Mouse (Mus musculus) T-helper 1 cell (primary cell): ENCODE results near the gene Cxcl2.

Experiments used
- in situ Hi-C: fragments of 300-600 bp; cut with MboI, MseI; formaldehyde crosslinking; loops from one replicate; pipeline ENCODE4 v1.15.1; 2025; ENCODE audit warnings: high pct_unique_total_duplicates

The Cxcl2 gene

GRCm38 (mm10) chr5:90903339-90904020, at the start of gene Cxcl2:
TSS of gene Cxcl2 (plus strand) at chr5:90903871.
- in situ Hi-C loops, result no loop called here

GRCm38 (mm10) chr5:90855308-90856230, 48.1 kb upstream of the Cxcl2 start:
- in situ Hi-C loops, result no loop called here

- in situ Hi-C loops, result no loop called here
Observed at GRCm38 (mm10) chr5:90857463-90857862, 46.2 kb upstream of the Cxcl2 start.

GRCm38 (mm10) chr5:90858429-90858828, 45.2 kb upstream of the Cxcl2 start:
- in situ Hi-C loops, result no loop called here

- in situ Hi-C loops, result no loop called here
Observed at GRCm38 (mm10) chr5:90859031-90859430, 44.6 kb upstream of the Cxcl2 start.

GRCm38 (mm10) chr5:90861876-90862375, 41.7 kb upstream of the Cxcl2 start:
- in situ Hi-C loops, result no loop called here

- in situ Hi-C loops, result no loop called here
Observed at GRCm38 (mm10) chr5:90866770-90867169, 36.9 kb upstream of the Cxcl2 start.

- in situ Hi-C loops, result no loop called here
Observed at GRCm38 (mm10) chr5:90872377-90872776, 31.3 kb upstream of the Cxcl2 start.

- in situ Hi-C loops, result loop anchor here (25.0 kb wide), 1 partner anchor 689 kb away; no protein-coding TSS in a partner anchor
Observed at GRCm38 (mm10) chr5:90876045-90876444, 27.6 kb upstream of the Cxcl2 start.

- in situ Hi-C loops, result loop anchor here (25.0 kb wide), 1 partner anchor 689 kb away; no protein-coding TSS in a partner anchor
Observed at GRCm38 (mm10) chr5:90876471-90877172, 27.0 kb upstream of the Cxcl2 start.

- in situ Hi-C loops, result loop anchor here (25.0 kb wide), 1 partner anchor 690 kb away; no protein-coding TSS in a partner anchor
Observed at GRCm38 (mm10) chr5:90877173-90877512, 26.5 kb upstream of the Cxcl2 start.

- in situ Hi-C loops, result loop anchor here (25.0 kb wide), 1 partner anchor 692 kb away; no protein-coding TSS in a partner anchor
Observed at GRCm38 (mm10) chr5:90879307-90880014, 24.2 kb upstream of the Cxcl2 start.

- in situ Hi-C loops, result loop anchor here (25.0 kb wide), 1 partner anchor 693 kb away; no protein-coding TSS in a partner anchor
Observed at GRCm38 (mm10) chr5:90880335-90880850, 23.3 kb upstream of the Cxcl2 start.

- in situ Hi-C loops, result loop anchor here (25.0 kb wide), 1 partner anchor 694 kb away; no protein-coding TSS in a partner anchor
Observed at GRCm38 (mm10) chr5:90881021-90881420, 22.6 kb upstream of the Cxcl2 start.

GRCm38 (mm10) chr5:90881682-90882081, 22.0 kb upstream of the Cxcl2 start:
- in situ Hi-C loops, result loop anchor here (25.0 kb wide), 1 partner anchor 694 kb away; no protein-coding TSS in a partner anchor

GRCm38 (mm10) chr5:90882146-90882545, 21.5 kb upstream of the Cxcl2 start:
- in situ Hi-C loops, result loop anchor here (25.0 kb wide), 1 partner anchor 695 kb away; no protein-coding TSS in a partner anchor

- in situ Hi-C loops, result loop anchor here (25.0 kb wide), 1 partner anchor 697 kb away; no protein-coding TSS in a partner anchor
Observed at GRCm38 (mm10) chr5:90884628-90885242, 18.9 kb upstream of the Cxcl2 start.

- in situ Hi-C loops, result loop anchor here (25.0 kb wide), 1 partner anchor 701 kb away; no protein-coding TSS in a partner anchor
Observed at GRCm38 (mm10) chr5:90888661-90889060, 15.0 kb upstream of the Cxcl2 start.

- in situ Hi-C loops, result loop anchor here (25.0 kb wide), 1 partner anchor 703 kb away; no protein-coding TSS in a partner anchor
Observed at GRCm38 (mm10) chr5:90890519-90891463, 12.9 kb upstream of the Cxcl2 start, which contains the start of gene Cxcl1. TSS of gene Cxcl1 (plus strand) at chr5:90891241.
